ENCODE assay signal across 10 mouse cellular contexts in the genomic region with DNA sequence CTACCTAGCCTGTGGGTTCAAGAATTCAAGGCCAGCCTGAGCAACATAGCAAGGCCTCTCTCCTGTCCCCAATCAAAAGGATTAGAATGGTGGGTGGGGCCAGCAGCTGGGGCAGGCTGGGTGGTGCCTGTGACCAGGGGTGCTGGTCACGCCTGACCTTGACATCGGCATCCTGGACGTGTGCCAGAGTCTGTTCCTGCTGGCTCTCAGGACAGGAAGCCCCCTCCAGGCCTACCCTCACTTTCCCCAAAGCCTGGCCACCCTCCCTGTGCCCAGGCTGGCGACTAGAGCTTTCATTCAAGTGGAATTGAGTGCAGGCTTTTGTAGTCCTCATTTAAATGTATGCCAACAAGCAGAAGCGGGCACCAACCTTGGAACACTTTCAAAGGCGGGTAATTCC.
DNase-seq lines count a peak whose midpoint lies in the region; ATAC-seq and TF ChIP-seq lines count a peak whose summit lies in the region.
"Had no signal": no experiment of that assay in that cellular context is flagged by ENCODE, and none has a peak within 500 bp of the region (broad histone marks: within the 10 kb centered on the region; RNA-seq: fewer than 3 reads in every experiment).

No protein-coding gene starts in this region.

- TF ChIP-seq CTCF in brain, embryonic 14.5 days (IDR thresholded peaks at IDR 0.05; ENCODE audit: borderline replicate concordance, extremely low read depth, insufficient read depth, insufficient read length), result no peak
- no peak for TF ChIP-seq CTCF in forebrain, postnatal 0 days (IDR thresholded peaks at IDR 0.05; ENCODE audit: low read depth)

- no peak overlapping the region for H3K4me3 ChIP-seq in forebrain, postnatal 0 days (ENCODE audit: low read depth, low read length)
- H3K4me3 ChIP-seq in midbrain, embryonic 14.5 days (replicated peaks; ENCODE audit: low read depth, low read length), result no peak overlapping the region
- H3K4me3 ChIP-seq: limb, embryonic 12.5 days; stomach, embryonic 15.5 days had no signal

- DNase-seq in left cerebral cortex, postnatal 10 days (ENCODE audit: extremely low spot score in 1 of 2, low spot score in 2 of 2), result peak; percentile 38 to 76
- DNase-seq in left cerebral cortex, postnatal 36 days (ENCODE audit: low spot score in 2 of 2), result no peak
- peak; percentile 89 for DNase-seq in brain, embryonic 14.5 days (ENCODE audit: low read depth)
- DNase-seq in forebrain, postnatal 0 days, result no peak
- peak; percentile 72 for DNase-seq in midbrain, embryonic 14.5 days
- DNase-seq in kidney, adult 9 months, result no peak
- DNase-seq in urinary bladder, postnatal 36 days (ENCODE audit: low spot score in 2 of 2), result no peak

- peak; percentile 74 for ATAC-seq in forebrain, postnatal 0 days
- peak; percentile 71 for ATAC-seq in midbrain, embryonic 14.5 days (ENCODE audit: low FRiP score, low TSS enrichment)
- ATAC-seq: intestine, embryonic 16.5 days had no signal

- H3K27me3 ChIP-seq in forebrain, postnatal 0 days (ENCODE audit: insufficient read depth, low read length), result peaks cover 17% of the 10 kb centered on the region
- H3K27me3 ChIP-seq in midbrain, embryonic 14.5 days (ENCODE audit: control insufficient read depth, insufficient read depth, low read length), result peaks cover 3% of the 10 kb centered on the region; the same call in 1 of the 2 replicates

- TF ChIP-seq POLR2A in brain, embryonic 14.5 days (IDR thresholded peaks at IDR 0.05; ENCODE audit: borderline replicate concordance, extremely low read depth, insufficient read depth, insufficient read length, poor library complexity, severe bottlenecking), result no peak

- intact Hi-C loops in left cerebral cortex, postnatal 10 days (cut with DNase I), result no loop called here
- intact Hi-C loops in left cerebral cortex, postnatal 36 days (cut with DNase I), result no loop called here

- 0 out of 2 replicates have a peak, but pooled peaks cover 3% of the 10 kb centered on the region for H3K4me1 ChIP-seq in forebrain, postnatal 0 days (ENCODE audit: insufficient read depth)
- H3K4me1 ChIP-seq in midbrain, embryonic 14.5 days (ENCODE audit: control insufficient read depth, insufficient read depth, low read length), result peaks cover 39% of the 10 kb centered on the region

- no peak overlapping the region for H3K4me2 ChIP-seq in forebrain, postnatal 0 days (ENCODE audit: low read depth)
- H3K4me2 ChIP-seq in midbrain, embryonic 14.5 days (ENCODE audit: low read length), result no peak overlapping the region
- H3K4me2 ChIP-seq: limb, embryonic 12.5 days; stomach, embryonic 15.5 days had no signal

- no peaks in the 10 kb centered on the region for H3K36me3 ChIP-seq in forebrain, postnatal 0 days (ENCODE audit: insufficient read depth)
- no peaks in the 10 kb centered on the region for H3K36me3 ChIP-seq in midbrain, embryonic 14.5 days (ENCODE audit: control insufficient read depth, insufficient read depth, low read length)
- H3K36me3 ChIP-seq: limb, embryonic 12.5 days; stomach, embryonic 15.5 days had no signal

- WGBS in forebrain, postnatal 0 days, result 18% methylated on average over 6 of the region's 6 CpGs
- WGBS in midbrain, embryonic 14.5 days, result 24% methylated on average over 6 of the region's 6 CpGs

- H3K9ac ChIP-seq in forebrain, postnatal 0 days, result no peak overlapping the region
- no peak overlapping the region for H3K9ac ChIP-seq in midbrain, embryonic 14.5 days (replicated peaks; ENCODE audit: low read length)
- H3K9ac ChIP-seq: limb, embryonic 12.5 days; stomach, embryonic 15.5 days had no signal

- no peaks in the 10 kb centered on the region for H3K9me3 ChIP-seq in forebrain, postnatal 0 days (ENCODE audit: low read length)
- no peaks in the 10 kb centered on the region for H3K9me3 ChIP-seq in midbrain, embryonic 14.5 days (ENCODE audit: control insufficient read depth, low read length)
- H3K9me3 ChIP-seq: limb, embryonic 12.5 days; stomach, embryonic 15.5 days had no signal

- H3K27ac ChIP-seq in forebrain, postnatal 0 days (ENCODE audit: low read depth, low read length), result no peak overlapping the region
- H3K27ac ChIP-seq in midbrain, embryonic 14.5 days (replicated peaks; ENCODE audit: low read depth, low read length), result peak overlapping the region; percentile 45
- H3K27ac ChIP-seq: limb, embryonic 12.5 days; stomach, embryonic 15.5 days had no signal

Comparison
In these comparisons a context has a peak if more than half of its experiments do, and no peak if none do; other contexts are left out.
1. DNase-seq: peak in left cerebral cortex, postnatal 10 days (2 of 2), brain, embryonic 14.5 days (single experiment) and midbrain, embryonic 14.5 days (single experiment); none in left cerebral cortex, postnatal 36 days (0 of 2), forebrain, postnatal 0 days (single experiment), kidney, adult 9 months (single experiment) and urinary bladder, postnatal 36 days (0 of 2).